Mouse (Mus musculus) small intestine, adult 2 months (tissue): ENCODE results near the gene Ggt6.

Source experiments
- CTCF ChIP-seq: fragments of 200-500 bp; IDR thresholded peaks from 2 replicates; pipeline ENCODE4 v1.5.1; 2012; ENCODE audit warnings: low read depth, mild to moderate bottlenecking, control low read depth, inconsistent platforms, low read length, moderate library complexity, mixed read lengths; ENCODE audit not compliant: insufficient replicate concordance, insufficient read length; ENCODE audit errors: extremely low read depth
- POLR2A ChIP-seq: fragments of 200-500 bp; IDR thresholded peaks from 2 replicates; pipeline ENCODE4 v1.6.1; 2012; ENCODE audit warnings: low read depth, mild to moderate bottlenecking, control low read depth, inconsistent platforms, low read length, moderate library complexity

- TF ChIP-seq CTCF (no peak), POLR2A (no peak)
Observed at GRCm38 (mm10) chr11:72417376-72417775, 17.9 kb upstream of the Ggt6 start.
